Mouse (Mus musculus): ENCODE data around the gene Snx9. TPM values are rescaled to one million over a fixed set of nuclear protein-coding genes. Genes with fewer than 3 reads are reported as not detected.

Gene Snx9
- polyA plus RNA-seq, 1 experiment from 2014 or later, result 31.3 TPM

- Histone ChIP-seq H3K9ac (ENCODE audit: low read length) (peak overlapping the region; percentile 65), H3K27ac (ENCODE audit: low read length) (peak overlapping the region; percentile 87), H3K9me3 (replicated peaks; ENCODE audit: control insufficient read depth, low read length) (no peaks in the 10 kb centered on the region), H3K4me2 (ENCODE audit: low read depth, low read length) (peak overlapping the region; percentile 35), H3K4me1 (ENCODE audit: control insufficient read depth, insufficient read depth, low read length) (peaks cover 38% of the 10 kb centered on the region), H3K27me3 (ENCODE audit: control insufficient read depth, insufficient read depth, low read length) (no peaks in the 10 kb centered on the region), H3K36me3 (ENCODE audit: control insufficient read depth, insufficient read depth, low read length) (no peaks in the 10 kb centered on the region), H3K4me3 (replicated peaks; ENCODE audit: low read length) (peak overlapping the region; percentile 4; the same call in 1 of the 2 replicates)
- WGBS, result 42% methylated on average over 20 of the region's 20 CpGs
- peak; percentile 21; the same call in 1 of the 2 replicates for ATAC-seq (ENCODE audit: insufficient read depth, low FRiP score)
Observed at GRCm38 (mm10) chr17:5976221-5977055, 135.3 kb downstream of the Snx9 start.

- Histone ChIP-seq H3K4me2 (ENCODE audit: low read depth, low read length) (peak overlapping the region; percentile 35), H3K9me3 (replicated peaks; ENCODE audit: control insufficient read depth, low read length) (no peaks in the 10 kb centered on the region), H3K36me3 (ENCODE audit: control insufficient read depth, insufficient read depth, low read length) (no peaks in the 10 kb centered on the region), H3K27ac (ENCODE audit: low read length) (peak overlapping the region; percentile 87), H3K9ac (ENCODE audit: low read length) (peak overlapping the region; percentile 65), H3K4me3 (replicated peaks; ENCODE audit: low read length) (no peak overlapping the region), H3K27me3 (ENCODE audit: control insufficient read depth, insufficient read depth, low read length) (no peaks in the 10 kb centered on the region), H3K4me1 (ENCODE audit: control insufficient read depth, insufficient read depth, low read length) (peaks cover 38% of the 10 kb centered on the region)
- 51% methylated on average over 16 of the region's 16 CpGs for WGBS
- peak; percentile 35; the same call in 1 of the 2 replicates for ATAC-seq (ENCODE audit: insufficient read depth, low FRiP score)
Observed at GRCm38 (mm10) chr17:5977056-5977920, 136.2 kb downstream of the Snx9 start.

GRCm38 (mm10) chr17:5977921-5978504, 136.9 kb downstream of the Snx9 start:
- H3K4me1 ChIP-seq (ENCODE audit: control insufficient read depth, insufficient read depth, low read length), result peaks cover 38% of the 10 kb centered on the region
- no peak for ATAC-seq (ENCODE audit: insufficient read depth, low FRiP score)
- H3K36me3 ChIP-seq (ENCODE audit: control insufficient read depth, insufficient read depth, low read length), result no peaks in the 10 kb centered on the region

GRCm38 (mm10) chr17:5978505-5979077, 137.5 kb downstream of the Snx9 start:
- H3K27ac ChIP-seq (ENCODE audit: low read length), result peak overlapping the region; percentile 87
- H3K9me3 ChIP-seq (replicated peaks; ENCODE audit: control insufficient read depth, low read length), result no peaks in the 10 kb centered on the region
- 61% methylated on average over 10 of the region's 10 CpGs for WGBS
- H3K4me3 ChIP-seq (replicated peaks; ENCODE audit: low read length), result no peak overlapping the region
- H3K4me1 ChIP-seq (ENCODE audit: control insufficient read depth, insufficient read depth, low read length), result peaks cover 39% of the 10 kb centered on the region
- no peaks in the 10 kb centered on the region for H3K27me3 ChIP-seq (ENCODE audit: control insufficient read depth, insufficient read depth, low read length)
- H3K4me2 ChIP-seq (ENCODE audit: low read depth, low read length), result 0 out of 2 replicates have a peak overlapping the region, but pooled peaks have one; percentile 17
- H3K36me3 ChIP-seq (ENCODE audit: control insufficient read depth, insufficient read depth, low read length), result no peaks in the 10 kb centered on the region
- no peak for ATAC-seq (ENCODE audit: insufficient read depth, low FRiP score)
- H3K9ac ChIP-seq (ENCODE audit: low read length), result 0 out of 2 replicates have a peak overlapping the region, but pooled peaks have one; percentile 3

More at GRCm38 (mm10) chr17:5977921-5978504, 136.9 kb downstream of the Snx9 start:
- Histone ChIP-seq H3K27ac (ENCODE audit: low read length) (peak overlapping the region; percentile 87), H3K27me3 (ENCODE audit: control insufficient read depth, insufficient read depth, low read length) (no peaks in the 10 kb centered on the region), H3K9ac (ENCODE audit: low read length) (0 out of 2 replicates have a peak overlapping the region, but pooled peaks have one; percentile 3), H3K4me3 (replicated peaks; ENCODE audit: low read length) (no peak overlapping the region), H3K4me2 (ENCODE audit: low read depth, low read length) (peak overlapping the region; percentile 17; the same call in 1 of the 2 replicates), H3K9me3 (replicated peaks; ENCODE audit: control insufficient read depth, low read length) (no peaks in the 10 kb centered on the region)
- WGBS, result 67% methylated on average over 8 of the region's 8 CpGs

- Histone ChIP-seq H3K27ac (ENCODE audit: low read length) (no peak overlapping the region), H3K9ac (ENCODE audit: low read length) (no peak overlapping the region), H3K4me2 (ENCODE audit: low read depth, low read length) (no peak overlapping the region), H3K4me3 (replicated peaks; ENCODE audit: low read length) (no peak overlapping the region), H3K27me3 (ENCODE audit: control insufficient read depth, insufficient read depth, low read length) (no peaks in the 10 kb centered on the region), H3K9me3 (replicated peaks; ENCODE audit: control insufficient read depth, low read length) (no peaks in the 10 kb centered on the region), H3K4me1 (ENCODE audit: control insufficient read depth, insufficient read depth, low read length) (peaks cover 37% of the 10 kb centered on the region), H3K36me3 (ENCODE audit: control insufficient read depth, insufficient read depth, low read length) (0 out of 2 replicates have a peak, but pooled peaks cover under 1% of the 10 kb centered on the region)
- no peak for ATAC-seq (ENCODE audit: insufficient read depth, low FRiP score)
- 42% methylated on average over 6 of the region's 6 CpGs for WGBS
Observed at GRCm38 (mm10) chr17:5980860-5981259, 139.7 kb downstream of the Snx9 start.

Other genes with a start within 250 kb of the Snx9 start
- 6.4 and 6.7 TPM in 2 replicates for gene Synj2, start 100.0 kb downstream of the Snx9 start, polyA plus RNA-seq (2015; fragmentation: Nextera tagmentation; extraction: Ambion mirVana)
- gene Serac1, start 238.4 kb downstream of the Snx9 start, polyA plus RNA-seq (2015; fragmentation: Nextera tagmentation; extraction: Ambion mirVana), result 4.5 and 4.6 TPM in 2 replicates
- gene Gtf2h5, start 238.5 kb downstream of the Snx9 start, polyA plus RNA-seq (2015; fragmentation: Nextera tagmentation; extraction: Ambion mirVana), result 141 and 149 TPM in 2 replicates

Measured in stomach, embryonic 16.5 days (tissue).